Mouse (Mus musculus): ENCODE data around the gene Mettl21e.
"Not testable (repeated sequence)": the region's sequence is repeated elsewhere in the genome, so short reads cannot be mapped to it uniquely, and the experiment has no call there.

Mettl21e gene

DNA sequence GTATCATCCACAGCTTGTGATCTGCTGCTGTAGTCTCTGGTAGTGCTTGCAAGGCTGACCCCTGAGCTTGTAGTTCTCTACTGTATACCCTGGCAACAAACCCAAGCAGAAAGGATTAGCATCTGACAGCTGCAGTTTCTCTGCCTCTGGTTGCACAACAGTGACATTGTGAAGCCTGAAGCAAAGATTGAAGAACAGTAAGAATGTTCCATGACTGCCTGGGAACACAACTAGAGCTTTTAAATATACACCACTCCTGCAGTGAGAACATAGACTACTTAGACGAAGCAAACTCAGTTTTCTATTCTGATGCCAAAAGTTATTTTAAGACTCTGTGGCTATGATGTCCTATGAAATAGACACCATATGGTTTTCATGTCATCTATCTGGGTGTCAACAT lies at the start of gene Mettl21e:
Gene Mettl21e, minus strand, starts transcription at position 86 of the 400 bp plus-strand sequence.
- no peak for DNase-seq (ENCODE audit: low spot score)

DNA sequence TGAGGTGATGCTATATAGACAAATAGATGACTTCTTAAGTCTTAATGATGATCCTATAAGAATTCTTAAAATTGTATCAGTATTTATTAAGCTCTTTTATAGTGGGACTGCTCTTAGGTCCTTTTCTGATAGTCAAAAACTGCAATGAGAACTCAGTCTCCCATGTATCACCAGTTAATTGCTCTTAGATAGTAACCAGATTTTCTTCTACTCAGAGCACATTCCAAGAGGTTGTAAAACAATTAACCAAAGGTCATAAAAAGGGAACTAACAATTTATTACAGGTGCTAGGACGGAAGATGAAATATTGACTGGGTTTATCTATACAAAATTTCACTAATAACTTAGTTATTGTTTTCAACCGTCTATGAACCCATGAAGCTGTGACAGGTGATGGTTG lies 21.7 kb upstream of the Mettl21e start:
- DNase-seq (ENCODE audit: low spot score): not testable (repeated sequence)

DNA sequence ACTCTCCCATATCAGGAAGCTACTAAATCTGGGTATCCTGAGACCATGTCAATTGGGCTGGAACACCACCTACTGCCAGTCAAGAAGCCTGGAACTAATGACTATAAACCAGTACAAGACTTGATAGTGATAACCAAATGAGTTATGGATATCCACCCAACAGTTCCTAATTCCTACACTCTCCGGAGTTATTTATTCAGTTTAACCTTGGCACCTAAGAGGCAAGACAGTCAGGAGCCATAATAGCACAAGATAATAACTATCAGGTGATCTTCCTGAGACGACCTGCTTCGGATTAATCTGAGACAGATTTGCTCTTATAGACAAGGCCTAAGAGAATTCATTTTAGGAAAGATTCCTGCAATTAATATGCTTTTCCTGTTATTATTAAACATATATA lies 21.2 kb upstream of the Mettl21e start:
- no peak for DNase-seq (ENCODE audit: low spot score)

DNA sequence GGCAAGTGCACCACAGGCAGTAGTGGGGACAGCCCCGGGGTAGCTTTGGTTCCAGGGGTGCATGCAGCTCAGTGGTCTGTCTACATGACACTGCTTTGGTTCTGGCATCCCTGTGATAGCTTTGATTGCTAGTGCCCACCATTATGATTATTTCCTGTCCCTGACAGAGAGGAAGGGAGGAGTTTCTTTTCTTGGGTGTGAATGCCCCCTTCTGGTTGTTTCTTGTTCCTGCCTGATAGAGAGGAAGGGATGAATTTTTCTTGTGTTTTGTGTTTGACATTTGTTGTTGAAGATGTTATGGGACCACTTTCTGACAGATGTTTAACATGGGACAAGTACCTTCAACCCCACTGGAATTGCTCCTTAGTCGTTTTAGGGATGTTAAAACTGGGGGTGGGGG lies 18.5 kb upstream of the Mettl21e start:
- no peak for DNase-seq (ENCODE audit: low spot score)

DNA sequence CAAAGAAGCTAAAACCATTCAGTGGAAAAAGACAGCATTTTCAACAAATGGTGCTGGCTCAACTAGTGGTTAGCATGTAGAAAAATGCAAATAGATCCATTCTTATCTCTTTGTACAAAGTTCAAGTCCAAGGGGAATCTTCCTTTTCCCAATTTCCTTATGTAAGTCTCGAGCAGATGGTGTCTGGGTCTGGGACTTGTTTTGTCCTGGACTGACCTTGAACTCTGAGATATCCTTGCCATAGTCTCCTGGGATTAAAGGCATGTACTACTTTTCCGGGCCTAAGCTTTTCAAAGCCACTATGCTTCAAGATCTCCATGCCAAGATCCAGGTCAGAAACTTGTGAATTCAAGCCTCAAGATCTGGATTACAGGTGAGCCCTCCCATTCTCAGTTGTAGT lies 16.6 kb upstream of the Mettl21e start:
- DNase-seq (ENCODE audit: low spot score): no peak

DNA sequence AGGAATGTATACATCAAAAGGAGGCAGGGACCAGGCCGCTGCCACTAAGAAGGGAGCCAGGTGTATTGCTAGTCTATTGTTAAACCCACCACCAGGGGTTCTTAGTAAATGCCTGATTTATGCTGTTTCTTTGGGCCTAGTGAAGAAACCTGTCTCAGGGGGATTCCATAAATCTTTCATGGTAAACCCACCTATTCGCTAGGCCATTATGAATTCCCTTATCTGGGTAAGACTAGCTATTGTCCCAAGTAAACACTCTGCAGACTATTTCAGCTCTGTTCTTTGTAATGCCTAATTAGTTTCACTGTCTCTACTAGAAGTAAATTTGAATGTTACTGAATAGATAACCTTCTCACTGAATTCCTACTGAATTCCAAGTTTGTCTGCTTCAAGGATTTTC lies 15.8 kb upstream of the Mettl21e start:
- not testable (repeated sequence) for DNase-seq (ENCODE audit: low spot score)

DNA sequence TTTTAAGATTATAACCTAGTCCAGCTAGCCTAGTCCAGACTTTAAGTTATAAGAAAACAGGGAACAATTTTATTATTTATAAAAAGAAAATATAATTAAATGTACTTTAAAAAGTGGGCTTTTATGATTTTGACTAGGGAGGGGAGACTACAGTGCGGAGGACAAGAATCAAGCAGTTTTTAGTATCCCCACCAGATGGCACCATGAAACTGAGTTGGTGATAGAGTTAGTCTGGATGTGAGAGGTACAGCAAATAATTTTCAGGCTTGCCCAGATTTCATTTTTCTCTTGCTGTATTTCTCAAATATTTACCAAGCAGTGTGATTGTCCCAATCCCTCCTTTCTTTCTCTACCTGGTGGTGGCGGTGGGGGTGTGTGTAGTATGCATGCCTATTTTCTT lies 10.3 kb upstream of the Mettl21e start:
- DNase-seq (ENCODE audit: low spot score): peak; percentile 17

DNA sequence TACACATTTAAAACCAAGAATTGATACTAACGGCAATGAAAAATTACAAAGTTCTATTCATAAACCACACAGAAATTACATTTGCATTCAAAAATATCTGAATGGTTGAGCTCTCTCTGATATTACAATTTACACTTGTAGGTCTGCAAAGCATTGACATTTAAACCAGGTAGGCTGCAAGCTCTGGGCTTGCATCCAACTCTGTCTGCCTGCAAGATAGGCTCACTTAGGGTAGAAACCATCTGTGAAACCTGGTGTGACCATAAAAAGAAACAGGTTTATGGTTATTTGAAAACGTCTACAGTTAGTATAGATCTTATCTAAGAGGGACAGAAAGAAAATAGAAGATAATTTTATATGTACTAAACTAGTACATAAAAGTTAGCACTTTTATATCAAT lies 1.6 kb downstream of the Mettl21e start:
- DNase-seq (ENCODE audit: low spot score): no peak

DNA sequence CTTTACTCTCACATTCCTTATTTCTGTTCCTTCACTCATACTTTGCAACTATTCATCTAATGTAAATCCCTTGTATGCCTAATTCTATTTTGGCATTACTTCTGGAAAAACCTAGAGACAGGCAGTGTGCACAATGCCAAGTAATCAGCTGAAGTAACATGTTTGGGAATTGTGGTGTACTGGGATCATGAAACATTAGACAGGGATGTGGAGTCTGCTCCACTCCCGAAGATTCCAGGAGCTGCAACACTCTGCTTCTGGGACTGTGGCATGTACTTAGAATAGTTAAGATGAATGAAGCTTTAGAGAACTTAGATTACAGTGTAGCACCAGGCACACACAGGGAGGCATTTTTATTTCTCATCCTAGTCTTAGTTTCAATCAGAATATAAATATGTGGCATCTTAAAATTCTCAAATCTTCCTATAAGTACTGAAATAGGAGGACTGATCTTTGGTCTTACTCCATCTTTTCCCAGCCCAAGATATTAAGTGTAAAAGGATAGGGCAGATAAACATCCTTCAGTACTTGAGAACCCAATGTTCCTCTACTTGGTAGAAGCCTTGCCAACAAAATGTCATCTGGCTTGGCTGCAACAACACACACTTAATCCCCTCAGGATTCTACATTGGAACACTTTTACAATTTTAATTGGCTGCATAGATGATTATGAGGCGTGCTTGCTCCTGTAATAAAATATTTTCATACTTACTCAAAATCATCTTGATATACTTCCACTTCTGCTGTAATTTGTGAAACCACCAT lies 2.2 kb downstream of the Mettl21e start:
- no peak for DNase-seq (ENCODE audit: low spot score)

DNA sequence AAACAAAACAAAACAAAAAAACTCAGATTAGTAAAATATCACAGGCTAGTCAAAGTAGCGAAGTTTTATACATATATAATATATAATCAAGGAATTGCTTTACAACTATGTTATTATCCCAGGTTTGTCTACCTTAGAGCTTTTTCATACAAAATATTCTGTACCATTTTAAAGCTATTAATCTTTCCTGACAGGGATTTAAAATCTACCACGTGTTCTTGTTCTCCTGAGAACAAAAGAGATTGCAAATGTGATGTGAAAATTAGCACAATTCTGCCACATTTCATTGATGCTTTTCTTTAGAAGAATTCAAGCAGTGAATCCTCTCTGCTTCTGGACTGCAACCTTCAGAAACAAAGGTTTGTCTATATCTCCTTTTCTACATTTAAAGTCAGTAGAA lies 4.3 kb downstream of the Mettl21e start:
- no peak for DNase-seq (ENCODE audit: low spot score)

DNA sequence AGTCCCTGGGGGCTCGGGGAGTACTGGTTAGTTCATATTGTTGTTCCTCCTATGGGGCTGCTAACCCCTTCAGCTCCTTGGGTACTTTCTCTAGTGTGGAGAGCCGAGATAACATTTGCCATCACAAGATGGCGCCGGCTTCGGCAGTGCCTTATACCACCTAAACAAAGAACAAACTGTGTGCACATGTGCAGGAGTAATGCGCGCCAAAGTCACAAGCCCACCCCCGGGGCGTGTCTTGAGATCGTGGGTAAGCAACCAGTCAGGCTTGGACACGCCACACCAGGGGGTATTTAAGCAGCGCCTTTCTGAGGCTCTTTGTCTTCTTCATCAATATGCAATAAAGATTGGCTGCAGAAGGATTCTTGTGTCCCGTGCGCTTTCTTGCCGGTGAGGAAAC lies 15.9 kb downstream of the Mettl21e start:
- DNase-seq (ENCODE audit: low spot score): no peak

DNA sequence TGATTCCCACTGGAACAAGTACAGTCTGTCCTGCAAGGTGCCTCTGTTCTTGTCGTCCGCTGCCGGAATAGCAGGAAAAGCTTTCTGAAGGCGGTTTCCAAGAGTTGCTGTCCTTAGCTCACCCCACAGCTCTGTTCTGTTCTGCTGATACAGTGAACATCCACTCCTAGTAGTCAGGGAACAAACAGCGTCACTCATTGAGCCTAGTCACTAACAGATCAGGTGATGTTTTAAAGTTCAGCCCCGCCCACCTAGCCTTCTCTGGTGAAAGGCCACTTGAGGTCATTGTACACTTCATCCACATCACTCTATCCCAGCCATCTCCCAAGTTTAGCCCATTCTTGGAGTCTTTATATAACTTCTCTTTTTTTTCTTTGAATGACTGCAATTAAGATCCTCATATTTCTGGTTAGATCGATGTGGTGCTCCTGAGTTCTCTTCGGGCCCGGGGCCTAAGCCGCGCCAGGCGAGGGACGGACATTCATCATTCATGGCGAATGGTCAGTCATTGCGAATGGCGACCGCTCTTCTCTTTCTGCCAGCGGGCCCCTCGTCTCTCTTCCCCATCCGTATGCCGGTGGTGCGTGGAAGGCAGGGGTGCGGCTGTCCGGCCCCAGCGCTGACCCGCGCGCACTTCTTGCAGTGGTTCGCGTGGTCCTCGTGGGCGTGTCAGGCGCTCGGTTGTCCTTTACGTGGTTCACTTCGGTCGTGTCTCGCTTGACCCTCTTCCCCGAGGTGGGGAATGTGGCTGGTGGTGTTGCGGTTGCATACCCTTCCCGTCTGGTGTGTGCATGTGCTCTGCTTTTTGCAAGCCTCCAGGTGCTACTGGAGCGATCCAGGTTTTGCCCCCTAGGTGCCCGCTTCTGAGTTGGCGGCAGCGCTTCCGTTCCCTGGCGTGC lies 20.2 kb downstream of the Mettl21e start:
- no peak for DNase-seq (ENCODE audit: low spot score)

DNA sequence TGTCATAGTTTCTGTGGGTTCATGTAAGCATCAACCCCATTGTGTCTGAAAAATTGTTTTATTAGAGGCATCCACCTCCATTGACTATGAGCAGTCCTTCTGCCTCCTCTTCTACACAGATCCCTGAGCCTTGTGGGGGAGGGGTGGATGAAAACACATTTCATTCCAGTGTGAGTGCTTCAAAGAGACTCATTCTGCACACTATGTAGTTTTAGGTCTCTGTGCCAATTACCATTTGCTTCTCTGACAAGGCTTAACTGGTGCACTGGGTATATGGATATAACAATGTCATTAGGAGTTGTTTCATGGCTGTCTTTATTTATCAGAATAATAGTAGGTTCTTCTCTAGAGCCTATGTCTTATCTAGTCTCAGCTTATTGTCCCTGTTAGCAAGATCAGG lies 32.4 kb downstream of the Mettl21e start:
- no peak for DNase-seq (ENCODE audit: low spot score)

DNA sequence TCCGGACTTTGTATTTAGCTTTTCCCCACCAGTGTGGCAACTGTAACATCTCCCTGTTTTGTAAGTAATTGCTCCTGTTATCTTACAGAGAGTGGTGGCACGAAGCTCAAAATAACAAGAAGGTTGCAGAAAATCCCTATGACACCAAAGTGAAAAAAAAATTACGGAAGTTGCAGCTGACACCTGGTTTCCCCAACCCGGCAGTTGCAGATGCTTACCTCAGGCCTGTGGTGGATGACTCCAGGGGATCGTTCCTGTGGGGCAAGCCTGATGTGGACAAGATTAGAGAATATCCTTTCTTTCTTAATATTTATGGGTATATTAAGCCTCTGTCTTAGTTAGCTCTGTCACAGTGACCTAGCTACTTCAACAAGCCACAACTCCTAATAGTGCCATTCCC lies 40.7 kb downstream of the Mettl21e start:
- DNase-seq (ENCODE audit: low spot score): no peak

DNA sequence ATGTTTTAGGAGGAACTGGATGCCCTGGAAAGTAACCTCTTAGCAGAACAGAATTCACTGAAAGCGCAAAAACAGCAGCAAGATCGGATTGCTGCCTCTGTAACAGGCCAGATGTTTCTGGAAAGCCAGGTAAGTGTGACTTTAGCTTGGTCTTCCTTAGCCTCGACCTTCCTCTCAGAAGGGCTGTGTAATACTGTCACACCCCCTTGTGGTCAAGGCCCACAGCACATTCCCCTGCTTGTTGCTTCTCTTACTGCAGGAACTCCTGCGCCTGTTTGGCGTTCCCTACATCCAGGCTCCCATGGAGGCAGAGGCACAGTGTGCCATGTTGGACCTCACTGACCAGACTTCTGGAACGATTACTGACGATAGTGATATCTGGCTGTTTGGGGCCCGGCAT lies 44.9 kb downstream of the Mettl21e start:
- DNase-seq (ENCODE audit: low spot score): peak; percentile 54

DNA sequence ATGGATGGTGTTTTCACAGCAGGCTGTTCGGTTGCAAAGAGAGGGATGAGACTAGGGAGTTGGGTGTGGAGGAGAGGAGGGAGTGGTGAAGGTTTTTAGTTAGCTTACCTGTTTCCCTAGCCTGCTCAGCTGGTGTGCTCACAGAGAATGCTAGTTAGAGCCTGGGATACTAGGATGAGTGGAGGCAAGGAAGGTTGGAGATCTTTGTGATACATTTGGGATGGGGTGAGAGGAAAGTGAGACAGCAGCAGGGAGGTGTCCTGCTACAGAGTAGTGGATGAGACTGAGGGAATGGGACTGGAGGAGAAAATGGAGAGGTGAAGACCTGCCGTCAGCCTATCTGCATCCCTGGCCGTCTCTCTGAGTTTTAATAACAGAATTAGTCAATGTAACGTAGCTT lies 46.1 kb downstream of the Mettl21e start:
- DNase-seq (ENCODE audit: low spot score): no peak

DNA sequence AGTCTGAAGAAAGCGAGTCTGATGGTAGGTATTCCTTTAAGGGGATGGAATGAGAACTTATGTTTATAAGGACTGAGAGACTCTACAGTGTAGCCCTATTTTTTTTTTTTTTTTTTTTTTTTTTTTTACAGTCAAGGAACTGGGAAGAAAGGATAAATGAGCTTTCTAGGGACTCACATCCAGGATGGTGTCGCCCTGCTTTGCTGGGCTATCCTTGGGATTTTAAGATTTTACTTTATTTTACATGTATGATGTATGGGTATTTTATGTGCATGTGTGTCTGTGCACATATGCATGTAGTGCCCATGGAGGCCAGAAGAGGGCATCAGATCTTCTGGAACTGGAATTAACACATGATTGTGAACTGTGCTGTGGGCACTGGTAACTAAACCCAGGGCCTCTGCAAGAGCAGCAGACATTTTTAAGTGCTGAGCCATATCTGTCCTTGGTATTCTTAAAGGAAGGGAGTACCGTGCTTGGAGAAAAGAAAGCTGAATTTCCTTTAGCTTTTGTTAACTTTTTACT lies 50.8 kb downstream of the Mettl21e start:
- no peak for DNase-seq (ENCODE audit: low spot score)

DNA sequence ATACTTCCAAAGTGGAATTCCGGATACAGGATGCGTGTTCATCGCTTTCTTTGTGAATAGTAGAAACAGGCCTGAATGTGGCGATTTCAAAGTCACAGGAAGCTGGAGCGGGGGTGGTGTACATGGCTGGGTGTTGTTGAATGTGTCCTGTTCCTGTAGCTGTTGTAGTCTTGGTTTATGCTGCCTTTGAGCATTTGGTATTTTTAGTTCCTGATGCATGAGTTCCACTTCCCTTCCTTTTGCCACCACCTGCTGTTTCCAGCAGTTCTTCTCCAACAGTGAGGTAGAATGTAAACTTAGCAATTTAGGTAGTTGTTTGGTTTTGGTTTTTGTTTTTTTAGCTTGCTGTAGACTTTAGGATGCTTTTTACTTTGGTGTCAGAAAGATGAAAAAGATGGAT lies 56.4 kb downstream of the Mettl21e start:
- DNase-seq (ENCODE audit: low spot score): no peak

DNA sequence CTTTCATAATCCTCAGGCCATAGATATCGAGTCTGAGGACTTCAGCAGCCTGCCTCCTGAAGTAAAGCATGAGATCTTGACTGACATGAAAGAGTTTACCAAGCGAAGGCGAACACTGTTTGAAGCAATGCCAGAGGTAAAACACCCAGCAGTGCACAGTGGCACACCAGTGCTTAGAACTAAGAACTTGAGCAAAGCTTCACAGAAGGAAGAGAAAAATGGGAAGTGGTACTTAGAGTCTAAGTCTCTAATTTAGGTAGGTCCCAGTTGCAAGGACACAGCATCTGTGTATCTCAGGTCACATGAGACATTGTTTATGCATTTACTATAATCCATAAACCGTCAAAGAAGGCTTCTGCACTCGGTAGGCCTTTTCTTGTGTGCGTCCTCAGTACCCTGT lies 56.9 kb downstream of the Mettl21e start:
- no peak for DNase-seq (ENCODE audit: low spot score)

DNA sequence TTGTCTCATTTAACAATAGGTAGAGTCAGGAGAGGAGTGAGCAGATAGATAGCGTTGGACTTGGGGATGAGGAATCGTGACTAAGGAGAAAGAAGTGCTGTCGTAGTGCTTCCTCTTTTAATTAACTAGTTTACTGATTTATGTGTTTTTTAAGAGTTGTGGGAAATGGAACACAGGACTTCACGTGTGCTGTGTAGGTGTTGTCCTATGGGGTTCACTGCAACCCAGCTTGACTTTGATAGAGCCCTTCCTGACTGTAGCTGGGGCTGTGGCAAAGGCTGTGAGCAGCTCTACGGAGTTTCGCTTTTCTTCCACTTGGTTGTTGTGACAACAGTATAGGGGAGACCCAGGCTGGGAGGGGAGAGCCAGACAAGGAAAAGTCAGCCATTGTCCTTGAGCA lies 60.4 kb downstream of the Mettl21e start:
- no peak for DNase-seq (ENCODE audit: low spot score)

DNA sequence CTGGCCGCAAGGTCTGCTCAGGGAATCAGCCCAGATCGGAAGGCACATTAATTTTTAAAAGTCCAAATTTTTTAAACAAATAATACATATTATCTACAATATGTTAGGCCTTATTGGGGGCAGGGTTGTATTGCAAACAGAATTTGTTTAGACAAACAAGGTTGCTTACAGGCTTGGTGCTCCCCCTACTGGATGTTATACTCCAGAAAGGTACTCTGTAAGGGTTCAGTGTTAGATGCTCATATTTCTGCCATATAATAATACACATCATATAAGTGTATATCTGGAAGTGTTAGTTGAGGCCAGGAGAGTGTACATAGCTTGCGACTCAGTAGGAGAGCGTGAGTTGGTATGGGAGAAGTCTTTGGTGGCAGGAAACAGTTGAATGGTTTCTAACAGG lies 63.5 kb downstream of the Mettl21e start:
- DNase-seq (ENCODE audit: low spot score): no peak
